Mouse (Mus musculus): Measurements from ENCODE around the gene Tenm3. TPM values are rescaled to one million over a fixed set of nuclear protein-coding genes. Genes with fewer than 3 reads are reported as not detected.

Tenm3 gene
- polyA plus RNA-seq, 1 experiment = 2.3 TPM

GRCm38 (mm10) chr8:48560227-48560626 lies 283.5 kb downstream of the Tenm3 start:
- no peak for DNase-seq
- H3K4me3 ChIP-seq (ENCODE audit: control insufficient read depth, insufficient read depth, low read length) = no peak overlapping the region
- no peaks in the 10 kb centered on the region; the same call in 1 of the 2 replicates for H3K27me3 ChIP-seq (ENCODE audit: control insufficient read depth, insufficient read depth, low read length)
- no peaks in the 10 kb centered on the region for H3K36me3 ChIP-seq (ENCODE audit: control insufficient read depth, insufficient read depth, low read length)
- no peak overlapping the region for H3K27ac ChIP-seq (ENCODE audit: control insufficient read depth, insufficient read depth, low read length)
- WGBS = 90% methylated on average over 9 of the region's 9 CpGs
- TF ChIP-seq CTCF (IDR thresholded peaks at IDR 0.05; ENCODE audit: borderline replicate concordance, control insufficient read depth, extremely low read depth, insufficient read depth, low read length, poor library complexity) = no peak
- no peak for TF ChIP-seq POLR2A (IDR thresholded peaks at IDR 0.05; ENCODE audit: control insufficient read depth, extremely low read depth, insufficient read depth, low read length, poor library complexity)
- H3K4me1 ChIP-seq (replicated peaks; ENCODE audit: control insufficient read depth, insufficient read depth, low read length) = no peaks in the 10 kb centered on the region

- Histone ChIP-seq H3K36me3 (ENCODE audit: control insufficient read depth, insufficient read depth, low read length) (no peaks in the 10 kb centered on the region), H3K27ac (ENCODE audit: control insufficient read depth, insufficient read depth, low read length) (no peak overlapping the region), H3K4me1 (replicated peaks; ENCODE audit: control insufficient read depth, insufficient read depth, low read length) (no peaks in the 10 kb centered on the region), H3K27me3 (ENCODE audit: control insufficient read depth, insufficient read depth, low read length) (no peaks in the 10 kb centered on the region; the same call in 1 of the 2 replicates), H3K4me3 (ENCODE audit: control insufficient read depth, insufficient read depth, low read length) (peak overlapping the region; percentile 27)
- DNase-seq = peak; percentile 1
- TF ChIP-seq POLR2A (IDR thresholded peaks at IDR 0.05; ENCODE audit: control insufficient read depth, extremely low read depth, insufficient read depth, low read length, poor library complexity) (no peak), CTCF (IDR thresholded peaks at IDR 0.05; ENCODE audit: borderline replicate concordance, control insufficient read depth, extremely low read depth, insufficient read depth, low read length, poor library complexity) (no peak)
- WGBS = 2% methylated on average over 55 of the region's 55 CpGs
Measured at GRCm38 (mm10) chr8:48555546-48556141, 288.1 kb downstream of the Tenm3 start.

DNA sequence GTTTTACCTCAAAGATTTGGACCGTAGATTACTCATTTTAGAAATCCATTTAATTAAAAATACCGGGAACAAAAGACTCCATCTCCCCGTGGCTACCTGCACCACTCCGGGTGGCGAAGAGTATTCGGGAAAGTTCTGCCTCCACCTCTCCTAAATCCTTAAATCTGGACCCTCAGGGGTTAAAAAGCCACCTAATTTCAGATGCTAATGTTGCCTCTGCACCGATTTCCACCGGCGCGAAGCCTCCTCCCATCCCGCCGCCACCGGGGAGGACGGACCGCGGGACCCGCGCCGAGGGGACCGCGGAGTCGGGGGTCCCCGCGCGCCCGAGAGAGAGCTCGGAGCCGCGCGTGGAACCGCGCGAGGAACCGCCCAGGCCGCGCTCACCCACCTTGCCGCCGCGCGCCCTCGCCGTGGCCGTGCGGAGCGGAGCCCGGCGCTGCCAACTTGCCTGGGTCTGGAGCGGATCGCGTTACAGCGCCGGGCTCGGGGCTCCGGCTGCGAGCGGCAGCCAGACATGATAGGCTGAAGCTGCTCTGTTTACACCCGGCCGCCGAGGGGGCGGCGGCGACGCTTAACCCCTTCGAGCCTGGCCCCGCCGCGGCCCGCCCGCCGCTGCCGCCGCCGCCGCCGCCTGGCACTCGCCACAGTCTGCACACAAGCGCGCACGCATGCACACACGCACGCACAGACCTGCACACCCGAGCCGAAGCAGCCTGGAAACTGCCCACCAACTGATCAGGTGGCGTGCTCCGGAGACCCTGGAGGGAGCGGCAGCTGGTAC lies 288.8 kb downstream of the Tenm3 start:
- no peaks in the 10 kb centered on the region for H3K36me3 ChIP-seq (ENCODE audit: control insufficient read depth, insufficient read depth, low read length)
- TF ChIP-seq POLR2A (IDR thresholded peaks at IDR 0.05; ENCODE audit: control insufficient read depth, extremely low read depth, insufficient read depth, low read length, poor library complexity) (no peak), CTCF (IDR thresholded peaks at IDR 0.05; ENCODE audit: borderline replicate concordance, control insufficient read depth, extremely low read depth, insufficient read depth, low read length, poor library complexity) (no peak)
- H3K27me3 ChIP-seq (ENCODE audit: control insufficient read depth, insufficient read depth, low read length) = no peaks in the 10 kb centered on the region; the same call in 1 of the 2 replicates
- no peaks in the 10 kb centered on the region for H3K4me1 ChIP-seq (replicated peaks; ENCODE audit: control insufficient read depth, insufficient read depth, low read length)
- H3K27ac ChIP-seq (ENCODE audit: control insufficient read depth, insufficient read depth, low read length) = no peak overlapping the region
- WGBS = 2% methylated on average over 83 of the region's 86 CpGs
- peak overlapping the region; percentile 23 for H3K4me3 ChIP-seq (ENCODE audit: control insufficient read depth, insufficient read depth, low read length)
- DNase-seq = peak; percentile 1

DNA sequence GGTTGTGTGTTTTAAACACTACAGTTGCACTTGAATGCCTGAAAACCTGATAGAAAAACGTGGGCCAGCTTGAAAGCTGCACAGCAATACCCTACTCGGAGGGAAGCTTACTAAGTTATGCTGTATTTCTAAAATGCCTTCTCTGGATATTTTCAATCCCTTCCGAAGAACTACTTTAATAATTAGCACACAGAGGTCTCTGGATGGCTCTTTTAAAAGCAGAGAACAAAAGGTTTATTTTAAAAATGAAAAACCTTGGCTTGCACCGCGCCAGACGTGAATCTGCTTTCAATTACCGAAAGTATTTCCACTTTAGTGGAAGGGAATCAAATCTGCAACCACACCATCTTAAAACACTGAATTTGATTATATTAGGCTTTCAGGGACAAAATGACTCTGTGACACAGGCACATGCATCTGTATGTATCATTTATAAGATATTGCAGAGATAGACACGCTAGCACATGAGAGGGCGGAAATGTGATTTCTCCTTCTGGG lies 289.9 kb downstream of the Tenm3 start:
- no peak for DNase-seq
- no peaks in the 10 kb centered on the region for H3K36me3 ChIP-seq (ENCODE audit: control insufficient read depth, insufficient read depth, low read length)
- no peak overlapping the region for H3K27ac ChIP-seq (ENCODE audit: control insufficient read depth, insufficient read depth, low read length)
- no peaks in the 10 kb centered on the region for H3K4me1 ChIP-seq (replicated peaks; ENCODE audit: control insufficient read depth, insufficient read depth, low read length)
- no peak for TF ChIP-seq CTCF (IDR thresholded peaks at IDR 0.05; ENCODE audit: borderline replicate concordance, control insufficient read depth, extremely low read depth, insufficient read depth, low read length, poor library complexity)
- no peak for TF ChIP-seq POLR2A (IDR thresholded peaks at IDR 0.05; ENCODE audit: control insufficient read depth, extremely low read depth, insufficient read depth, low read length, poor library complexity)
- H3K27me3 ChIP-seq (ENCODE audit: control insufficient read depth, insufficient read depth, low read length) = no peaks in the 10 kb centered on the region; the same call in 1 of the 2 replicates
- 7% methylated on average over 9 of the region's 9 CpGs for WGBS
- no peak overlapping the region for H3K4me3 ChIP-seq (ENCODE audit: control insufficient read depth, insufficient read depth, low read length)

GRCm38 (mm10) chr8:48552306-48552705 lies 291.4 kb downstream of the Tenm3 start:
- Histone ChIP-seq H3K27me3 (ENCODE audit: control insufficient read depth, insufficient read depth, low read length) (no peaks in the 10 kb centered on the region; the same call in 1 of the 2 replicates), H3K4me3 (ENCODE audit: control insufficient read depth, insufficient read depth, low read length) (no peak overlapping the region), H3K4me1 (replicated peaks; ENCODE audit: control insufficient read depth, insufficient read depth, low read length) (no peaks in the 10 kb centered on the region), H3K36me3 (ENCODE audit: control insufficient read depth, insufficient read depth, low read length) (no peaks in the 10 kb centered on the region), H3K27ac (ENCODE audit: control insufficient read depth, insufficient read depth, low read length) (no peak overlapping the region)
- TF ChIP-seq POLR2A (IDR thresholded peaks at IDR 0.05; ENCODE audit: control insufficient read depth, extremely low read depth, insufficient read depth, low read length, poor library complexity) (no peak), CTCF (IDR thresholded peaks at IDR 0.05; ENCODE audit: borderline replicate concordance, control insufficient read depth, extremely low read depth, insufficient read depth, low read length, poor library complexity) (no peak)
- WGBS = 80% methylated on average over 2 of the region's 2 CpGs
- DNase-seq = no peak

DNA sequence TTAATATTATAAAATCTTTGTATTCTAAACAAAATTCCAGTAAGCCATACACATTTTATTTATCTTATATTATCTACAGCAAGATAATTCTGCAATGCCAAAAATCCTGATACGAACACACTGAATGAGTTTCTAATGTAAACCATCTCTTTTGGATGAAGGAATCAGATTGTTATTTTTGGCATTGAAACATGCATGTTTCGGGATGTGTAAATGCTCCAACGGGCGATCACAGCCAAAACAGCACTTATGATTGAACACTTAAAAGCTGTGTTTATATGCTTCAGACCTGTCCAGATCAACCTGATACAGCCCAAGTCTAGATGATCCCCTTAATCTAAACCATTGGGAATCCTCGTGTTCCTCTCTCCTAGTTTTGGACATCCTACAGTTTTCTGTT lies 292.4 kb downstream of the Tenm3 start:
- no peak for DNase-seq
- H3K4me3 ChIP-seq (ENCODE audit: control insufficient read depth, insufficient read depth, low read length) = no peak overlapping the region
- 89% methylated on average over 5 of the region's 5 CpGs for WGBS
- H3K4me1 ChIP-seq (replicated peaks; ENCODE audit: control insufficient read depth, insufficient read depth, low read length) = no peaks in the 10 kb centered on the region
- TF ChIP-seq POLR2A (IDR thresholded peaks at IDR 0.05; ENCODE audit: control insufficient read depth, extremely low read depth, insufficient read depth, low read length, poor library complexity) (no peak), CTCF (IDR thresholded peaks at IDR 0.05; ENCODE audit: borderline replicate concordance, control insufficient read depth, extremely low read depth, insufficient read depth, low read length, poor library complexity) (no peak)
- H3K27ac ChIP-seq (ENCODE audit: control insufficient read depth, insufficient read depth, low read length) = no peak overlapping the region
- H3K36me3 ChIP-seq (ENCODE audit: control insufficient read depth, insufficient read depth, low read length) = no peaks in the 10 kb centered on the region
- H3K27me3 ChIP-seq (ENCODE audit: control insufficient read depth, insufficient read depth, low read length) = no peaks in the 10 kb centered on the region; the same call in 1 of the 2 replicates

Measured in thymus, adult 2 months (tissue).